Mouse (Mus musculus) spleen, adult 2 months (tissue): ENCODE data around the gene Atp8a2. TPM values are rescaled to one million over a fixed set of nuclear protein-coding genes. Genes with fewer than 3 reads are reported as not detected.

Experiments
- DNase-seq, 2 experiments: peaks; one replicate each; pipeline versions ENCODE4 v3.0.0 to v3.0.0-alpha.2; 2012 to 2021; ENCODE audit warnings: low spot score in 2 of 2, low read depth in 1 of 2
- H3K27ac ChIP-seq: fragments of 200-500 bp; 2 replicates; pipeline ENCODE4 v1.5.1; 2012; ENCODE audit warnings: low read length, inconsistent platforms; ENCODE audit not compliant: insufficient read depth
- H3K27me3 ChIP-seq: fragments of 200-500 bp; 2 replicates; pipeline ENCODE4 v1.6.1; 2012; ENCODE audit warnings: mild to moderate bottlenecking, moderate library complexity, low read length, inconsistent platforms; ENCODE audit not compliant: control insufficient read depth, insufficient read depth
- H3K36me3 ChIP-seq: fragments of 200-500 bp; 2 replicates; pipeline ENCODE4 v1.6.1; 2012; ENCODE audit warnings: mild to moderate bottlenecking, low read length, inconsistent platforms; ENCODE audit not compliant: control insufficient read depth, insufficient read depth
- H3K4me1 ChIP-seq: fragments of 200-500 bp; 2 replicates; pipeline ENCODE4 v1.6.1; 2011; ENCODE audit warnings: inconsistent platforms; ENCODE audit not compliant: control insufficient read depth, insufficient read depth, insufficient read length
- H3K4me3 ChIP-seq: fragments of 200-500 bp; 2 replicates; pipeline ENCODE4 v1.5.1; 2011; ENCODE audit warnings: mild to moderate bottlenecking, inconsistent platforms; ENCODE audit not compliant: insufficient read depth, insufficient read length; ENCODE audit errors: extremely low read depth
- CTCF ChIP-seq: fragments of 200-500 bp; IDR thresholded peaks from 2 replicates; pipeline ENCODE4 v1.5.1; 2011; ENCODE audit warnings: mild to moderate bottlenecking, inconsistent platforms; ENCODE audit not compliant: insufficient read depth, insufficient read length, insufficient replicate concordance; ENCODE audit errors: extremely low read depth
- POLR2A ChIP-seq: fragments of 200-500 bp; IDR thresholded peaks from 2 replicates; pipeline ENCODE4 v1.6.1; 2011; ENCODE audit warnings: low read depth, low read length, inconsistent platforms
- WGBS: fragments of 180-500 bp; shearing (Covaris S2); methylation state at CpG from one replicate; pipeline ENCODE4 v1.1.7; 2018; 5-methylcytosine and 5-hydroxymethylcytosine counted together
- polyA plus RNA-seq: library from polyadenylated mRNA; depleted of rRNA; stranded (reverse); fragments of >200 nt; gene quantifications from 2 replicates; pipeline ENCODE4 v1.2.3, GENCODE M21; 2012; rRNA removed

The Atp8a2 gene
- polyA plus RNA-seq, 1 experiment: 0.32 TPM

GRCm38 (mm10) chr14:59598260-59598627 is 598.7 kb downstream of the Atp8a2 start:
- H3K27me3 ChIP-seq: peaks cover 2% of the 10 kb centered on the region; the same call in 1 of the 2 replicates
- no peak for TF ChIP-seq POLR2A
- no peak for TF ChIP-seq CTCF
- H3K4me3 ChIP-seq: peak overlapping the region; percentile 97
- peak overlapping the region; percentile 80; the same call in 1 of the 2 replicates for H3K27ac ChIP-seq
- 2% methylated on average over 8 of the region's 8 CpGs for WGBS
- no peak for DNase-seq
- no peaks in the 10 kb centered on the region for H3K36me3 ChIP-seq
- H3K4me1 ChIP-seq: peaks cover 7% of the 10 kb centered on the region; the same call in 1 of the 2 replicates

GRCm38 (mm10) chr14:59597398-59598259 is 599.4 kb downstream of the Atp8a2 start, which contains the start of gene Cdadc1:
Gene Cdadc1 (minus strand): TSS chr14:59597959.
- H3K36me3 ChIP-seq: no peaks in the 10 kb centered on the region
- H3K4me3 ChIP-seq: peak within 1 kb of the TSS; percentile 97
- peaks cover 2% of the 10 kb centered on the region; the same call in 1 of the 2 replicates for H3K27me3 ChIP-seq
- peak; percentile 84 to 91 for DNase-seq
- TF ChIP-seq CTCF (no peak), POLR2A (peak; percentile 44)
- peak within 1 kb of the TSS; percentile 80 for H3K27ac ChIP-seq
- peaks cover 7% of the 10 kb centered on the region; the same call in 1 of the 2 replicates for H3K4me1 ChIP-seq
- WGBS: under 1% methylated on average over 47 of the region's 48 CpGs

GRCm38 (mm10) chr14:59594988-59595387 is 602.0 kb downstream of the Atp8a2 start:
- Histone ChIP-seq H3K27ac (no peak overlapping the region), H3K4me3 (no peak overlapping the region), H3K27me3 (no peaks in the 10 kb centered on the region), H3K36me3 (peaks cover 5% of the 10 kb centered on the region), H3K4me1 (peaks cover 7% of the 10 kb centered on the region; the same call in 1 of the 2 replicates)
- no peak for DNase-seq
- 90% methylated on average over 3 of the region's 3 CpGs for WGBS
- TF ChIP-seq POLR2A (no peak), CTCF (no peak)

- H3K27ac ChIP-seq: no peak overlapping the region
- DNase-seq: no peak
- peaks cover 19% of the 10 kb centered on the region for H3K36me3 ChIP-seq
- TF ChIP-seq POLR2A (no peak), CTCF (no peak)
- H3K4me1 ChIP-seq: peaks cover 7% of the 10 kb centered on the region; the same call in 1 of the 2 replicates
- WGBS: 95% methylated on average over 3 of the region's 3 CpGs
- no peak overlapping the region for H3K4me3 ChIP-seq
- no peaks in the 10 kb centered on the region for H3K27me3 ChIP-seq
These were observed 604.4 kb downstream of the Atp8a2 start for GRCm38 (mm10) chr14:59592593-59592992.

- peaks cover 2% of the 10 kb centered on the region; the same call in 1 of the 2 replicates for H3K4me1 ChIP-seq
- no peaks in the 10 kb centered on the region for H3K27me3 ChIP-seq
- no peak for DNase-seq
- no peak overlapping the region for H3K27ac ChIP-seq
- 88% methylated on average over 8 of the region's 8 CpGs for WGBS
- H3K4me3 ChIP-seq: no peak overlapping the region
- H3K36me3 ChIP-seq: peaks cover 19% of the 10 kb centered on the region
- no peak for TF ChIP-seq CTCF
- no peak for TF ChIP-seq POLR2A
These were observed 605.1 kb downstream of the Atp8a2 start for GRCm38 (mm10) chr14:59591901-59592300.

- Histone ChIP-seq H3K36me3 (peaks cover 25% of the 10 kb centered on the region), H3K4me3 (no peak overlapping the region), H3K4me1 (no peaks in the 10 kb centered on the region), H3K27ac (no peak overlapping the region), H3K27me3 (no peaks in the 10 kb centered on the region)
- DNase-seq: peak; percentile 7 to 23
- 77% methylated on average over 1 of the region's 1 CpGs for WGBS
- TF ChIP-seq POLR2A (no peak), CTCF (no peak)
These were observed 606.4 kb downstream of the Atp8a2 start for GRCm38 (mm10) chr14:59590614-59591013.

Other genes starting within 250 kb of the Atp8a2 start
- not detected in 2 replicates for gene Nupl1, start 54.3 kb upstream of the Atp8a2 start, polyA plus RNA-seq
- 11.9 and 14.3 TPM in 2 replicates for gene Gm49336, start 54.3 kb upstream of the Atp8a2 start, polyA plus RNA-seq
- gene Mtmr6, start 68.0 kb upstream of the Atp8a2 start, polyA plus RNA-seq: 9.5 and 10.2 TPM in 2 replicates
- gene Amer2, start 176.1 kb upstream of the Atp8a2 start, polyA plus RNA-seq: 0.08 and 0.16 TPM in 2 replicates